In the genomic region with DNA sequence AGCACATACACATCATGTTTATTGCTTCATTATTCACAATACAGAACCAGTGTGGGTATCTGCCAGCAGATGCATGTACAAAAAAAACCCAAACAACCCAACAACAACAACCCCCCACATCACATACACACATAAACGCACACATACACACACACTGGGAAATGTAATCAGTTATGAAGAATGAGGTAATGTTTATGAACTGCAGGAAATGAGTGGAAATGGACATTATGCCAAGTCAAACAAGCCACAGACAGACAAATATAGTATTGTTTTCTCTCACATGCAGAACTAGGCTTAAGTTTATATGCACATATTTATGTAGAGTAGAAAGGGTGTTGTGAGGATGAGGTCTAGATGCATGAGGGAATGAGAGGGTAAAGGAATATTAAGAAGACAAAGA, we compare ENCODE assay signal across 8 mouse cellular contexts. TPM values are rescaled to one million over a fixed set of nuclear protein-coding genes. Genes with fewer than 3 reads are reported as not detected.
A peak's percentile ranks its signal among the peaks of the same experiment; 100 is the strongest.
DNase-seq lines count a peak whose midpoint lies in the region; ATAC-seq lines count a peak whose summit lies in the region.

No protein-coding gene starts in this region.

- H3K36me3 ChIP-seq in hindbrain, embryonic 10.5 days, result peaks cover 11% of the 10 kb centered on the region
- H3K36me3 ChIP-seq in hindbrain, embryonic 11.5 days (ENCODE audit: control insufficient read depth, insufficient read depth, low read length), result no peaks in the 10 kb centered on the region
- H3K36me3 ChIP-seq in embryonic facial prominence, embryonic 15.5 days, result peaks cover 2% of the 10 kb centered on the region
- peaks cover 5% of the 10 kb centered on the region for H3K36me3 ChIP-seq in limb, embryonic 11.5 days (ENCODE audit: control insufficient read depth, insufficient read depth, low read length)
- H3K36me3 ChIP-seq in midbrain, embryonic 15.5 days (replicated peaks), result no peaks in the 10 kb centered on the region

- WGBS in hindbrain, embryonic 10.5 days, result 92% methylated on average over 1 of the region's 1 CpGs
- WGBS in hindbrain, embryonic 11.5 days, result 88% methylated on average over 1 of the region's 1 CpGs
- 58% methylated on average over 1 of the region's 1 CpGs for WGBS in embryonic facial prominence, embryonic 15.5 days
- 93% methylated on average over 1 of the region's 1 CpGs for WGBS in limb, embryonic 11.5 days
- 88% methylated on average over 1 of the region's 1 CpGs for WGBS in midbrain, embryonic 15.5 days

- no peaks in the 10 kb centered on the region for H3K27me3 ChIP-seq in hindbrain, embryonic 10.5 days (ENCODE audit: insufficient read depth, poor library complexity, severe bottlenecking)
- H3K27me3 ChIP-seq in hindbrain, embryonic 11.5 days (ENCODE audit: control insufficient read depth, insufficient read depth, low read length), result no peaks in the 10 kb centered on the region
- H3K27me3 ChIP-seq in embryonic facial prominence, embryonic 15.5 days, result no peaks in the 10 kb centered on the region
- H3K27me3 ChIP-seq in limb, embryonic 11.5 days (ENCODE audit: control insufficient read depth, insufficient read depth, low read length), result no peaks in the 10 kb centered on the region
- no peaks in the 10 kb centered on the region for H3K27me3 ChIP-seq in midbrain, embryonic 15.5 days (replicated peaks)

- H3K4me2 ChIP-seq in hindbrain, embryonic 11.5 days (replicated peaks; ENCODE audit: low read depth, low read length), result no peak overlapping the region; the same call in 1 of the 2 replicates
- H3K4me2 ChIP-seq in embryonic facial prominence, embryonic 15.5 days (replicated peaks), result peak overlapping the region; percentile 63
- peak overlapping the region; percentile 50; the same call in 1 of the 2 replicates for H3K4me2 ChIP-seq in limb, embryonic 11.5 days (ENCODE audit: low read depth, severe bottlenecking)
- H3K4me2 ChIP-seq in midbrain, embryonic 15.5 days, result peak overlapping the region; percentile 60

- DNase-seq in hindbrain, embryonic 10.5 days (ENCODE audit: low spot score), result no peak
- DNase-seq in hindbrain, embryonic 11.5 days (ENCODE audit: low spot score), result no peak
- no peak for DNase-seq in limb, embryonic 11.5 days (ENCODE audit: low spot score)
- DNase-seq in c-Kit-positive CD71-positive TER-119-positive erythroid progenitor cells, embryonic 14.5 days (ENCODE audit: low spot score), result no peak
- DNase-seq in urinary bladder, postnatal 14 days (ENCODE audit: low spot score), result no peak
- no peak for DNase-seq in spleen, postnatal 14 days (ENCODE audit: low spot score in 2 of 2)

- no peak overlapping the region for H3K9ac ChIP-seq in hindbrain, embryonic 11.5 days (ENCODE audit: low read depth, low read length)
- H3K9ac ChIP-seq in embryonic facial prominence, embryonic 15.5 days, result no peak overlapping the region
- H3K9ac ChIP-seq in limb, embryonic 11.5 days (ENCODE audit: low read length), result no peak overlapping the region
- peak overlapping the region; percentile 60; the same call in 1 of the 2 replicates for H3K9ac ChIP-seq in midbrain, embryonic 15.5 days

- H3K9me3 ChIP-seq in hindbrain, embryonic 10.5 days, result no peaks in the 10 kb centered on the region
- H3K9me3 ChIP-seq in hindbrain, embryonic 11.5 days (ENCODE audit: control insufficient read depth, low read length), result no peaks in the 10 kb centered on the region
- no peaks in the 10 kb centered on the region for H3K9me3 ChIP-seq in embryonic facial prominence, embryonic 15.5 days (replicated peaks)
- no peaks in the 10 kb centered on the region for H3K9me3 ChIP-seq in limb, embryonic 11.5 days (ENCODE audit: control insufficient read depth, low read length)
- H3K9me3 ChIP-seq in midbrain, embryonic 15.5 days, result no peaks in the 10 kb centered on the region

- H3K4me3 ChIP-seq in hindbrain, embryonic 10.5 days, result peak overlapping the region; percentile 72
- no peak overlapping the region for H3K4me3 ChIP-seq in hindbrain, embryonic 11.5 days (ENCODE audit: low read depth, low read length)
- H3K4me3 ChIP-seq in embryonic facial prominence, embryonic 15.5 days (replicated peaks), result peak overlapping the region; percentile 81
- no peak overlapping the region for H3K4me3 ChIP-seq in limb, embryonic 11.5 days (ENCODE audit: low read depth, low read length)
- H3K4me3 ChIP-seq in midbrain, embryonic 15.5 days, result peak overlapping the region; percentile 85; the same call in 1 of the 2 replicates

- ATAC-seq in hindbrain, embryonic 11.5 days (ENCODE audit: low FRiP score), result no peak
- ATAC-seq in embryonic facial prominence, embryonic 15.5 days (ENCODE audit: insufficient number of reproducible peaks, low FRiP score, low TSS enrichment, low read depth), result no peak
- no peak for ATAC-seq in limb, embryonic 11.5 days (ENCODE audit: insufficient number of reproducible peaks, low FRiP score, low TSS enrichment, low read depth)
- no peak for ATAC-seq in midbrain, embryonic 15.5 days (replicated peaks)

- peaks cover 10% of the 10 kb centered on the region for H3K4me1 ChIP-seq in hindbrain, embryonic 10.5 days (replicated peaks)
- H3K4me1 ChIP-seq in hindbrain, embryonic 11.5 days (replicated peaks; ENCODE audit: control insufficient read depth, insufficient read depth, low read length), result no peaks in the 10 kb centered on the region
- H3K4me1 ChIP-seq in embryonic facial prominence, embryonic 15.5 days, result peaks cover 16% of the 10 kb centered on the region; the same call in 1 of the 2 replicates
- no peaks in the 10 kb centered on the region for H3K4me1 ChIP-seq in limb, embryonic 11.5 days (ENCODE audit: control insufficient read depth, insufficient read depth, low read length)
- peaks cover 11% of the 10 kb centered on the region for H3K4me1 ChIP-seq in midbrain, embryonic 15.5 days

- no peak overlapping the region for H3K27ac ChIP-seq in hindbrain, embryonic 10.5 days
- no peak overlapping the region for H3K27ac ChIP-seq in hindbrain, embryonic 11.5 days (ENCODE audit: low read depth, low read length)
- 0 out of 2 replicates have a peak overlapping the region, but pooled peaks have one; percentile 19 for H3K27ac ChIP-seq in embryonic facial prominence, embryonic 15.5 days (replicated peaks)
- H3K27ac ChIP-seq in limb, embryonic 11.5 days (replicated peaks; ENCODE audit: low read depth, low read length), result no peak overlapping the region
- H3K27ac ChIP-seq in midbrain, embryonic 15.5 days, result no peak overlapping the region; the same call in 1 of the 2 replicates

RNA-seq across cellular contexts. Expression of gene Aaed1, which starts 1.2 kb away (rescaled TPM):
- 21.5 and 26.7 TPM in 2 replicates for polyA plus RNA-seq in hindbrain, embryonic 10.5 days (2016; fragmentation: Nextera tagmentation; extraction: Ambion mirVana)
- 16.9 and 21.6 TPM in 2 replicates for polyA plus RNA-seq in hindbrain, embryonic 11.5 days (2014; fragmentation: Nextera tagmentation; extraction: Ambion mirVana)
- polyA plus RNA-seq in embryonic facial prominence, embryonic 15.5 days (2015; fragmentation: Nextera tagmentation; extraction: Ambion mirVana), result 41.0 and 45.8 TPM in 2 replicates
- 33.1 and 34.0 TPM in 2 replicates for polyA plus RNA-seq in limb, embryonic 11.5 days (2014; fragmentation: Nextera tagmentation; extraction: Ambion mirVana)
- 12.8 and 15.3 TPM in 2 replicates for polyA plus RNA-seq in midbrain, embryonic 15.5 days (2015; fragmentation: Nextera tagmentation; extraction: Ambion mirVana)

RNA-seq across cellular contexts. Expression of gene Cdc14b, which starts 36.2 kb away (rescaled TPM):
- polyA plus RNA-seq in hindbrain, embryonic 10.5 days (2016; fragmentation: Nextera tagmentation; extraction: Ambion mirVana), result 11.2 and 16.3 TPM in 2 replicates
- polyA plus RNA-seq in hindbrain, embryonic 11.5 days (2014; fragmentation: Nextera tagmentation; extraction: Ambion mirVana), result 14.9 and 16.0 TPM in 2 replicates
- polyA plus RNA-seq in embryonic facial prominence, embryonic 15.5 days (2015; fragmentation: Nextera tagmentation; extraction: Ambion mirVana), result 14.4 and 15.2 TPM in 2 replicates
- polyA plus RNA-seq in limb, embryonic 11.5 days (2014; fragmentation: Nextera tagmentation; extraction: Ambion mirVana), result 39.9 and 41.0 TPM in 2 replicates
- polyA plus RNA-seq in midbrain, embryonic 15.5 days (2015; fragmentation: Nextera tagmentation; extraction: Ambion mirVana), result 2.4 and 2.5 TPM in 2 replicates

RNA-seq across cellular contexts. Expression of gene Ctsl, which starts 59.4 kb away (rescaled TPM):
- 135 and 146 TPM in 2 replicates for polyA plus RNA-seq in hindbrain, embryonic 10.5 days (2016; fragmentation: Nextera tagmentation; extraction: Ambion mirVana)
- polyA plus RNA-seq in hindbrain, embryonic 11.5 days (2014; fragmentation: Nextera tagmentation; extraction: Ambion mirVana), result 122 and 135 TPM in 2 replicates
- 193 and 195 TPM in 2 replicates for polyA plus RNA-seq in embryonic facial prominence, embryonic 15.5 days (2015; fragmentation: Nextera tagmentation; extraction: Ambion mirVana)
- polyA plus RNA-seq in limb, embryonic 11.5 days (2014; fragmentation: Nextera tagmentation; extraction: Ambion mirVana), result 132 and 133 TPM in 2 replicates
- 134 and 138 TPM in 2 replicates for polyA plus RNA-seq in midbrain, embryonic 15.5 days (2015; fragmentation: Nextera tagmentation; extraction: Ambion mirVana)

Comparison
In these comparisons a context has a peak if more than half of its experiments do, and no peak if none do; other contexts are left out.
1. H3K4me3 ChIP-seq: peak in hindbrain, embryonic 10.5 days (single experiment), embryonic facial prominence, embryonic 15.5 days (single experiment) and midbrain, embryonic 15.5 days (single experiment); none in hindbrain, embryonic 11.5 days (single experiment) and limb, embryonic 11.5 days (single experiment).